Mouse (Mus musculus) T-cell, adult 2 months (primary cell): ENCODE results near the gene Prdm4.

ENCODE experiments used
- DNase-seq: peaks from one replicate; pipeline ENCODE4 v3.0.0; 2022; ENCODE audit warnings: low spot score

The Prdm4 gene

DNA sequence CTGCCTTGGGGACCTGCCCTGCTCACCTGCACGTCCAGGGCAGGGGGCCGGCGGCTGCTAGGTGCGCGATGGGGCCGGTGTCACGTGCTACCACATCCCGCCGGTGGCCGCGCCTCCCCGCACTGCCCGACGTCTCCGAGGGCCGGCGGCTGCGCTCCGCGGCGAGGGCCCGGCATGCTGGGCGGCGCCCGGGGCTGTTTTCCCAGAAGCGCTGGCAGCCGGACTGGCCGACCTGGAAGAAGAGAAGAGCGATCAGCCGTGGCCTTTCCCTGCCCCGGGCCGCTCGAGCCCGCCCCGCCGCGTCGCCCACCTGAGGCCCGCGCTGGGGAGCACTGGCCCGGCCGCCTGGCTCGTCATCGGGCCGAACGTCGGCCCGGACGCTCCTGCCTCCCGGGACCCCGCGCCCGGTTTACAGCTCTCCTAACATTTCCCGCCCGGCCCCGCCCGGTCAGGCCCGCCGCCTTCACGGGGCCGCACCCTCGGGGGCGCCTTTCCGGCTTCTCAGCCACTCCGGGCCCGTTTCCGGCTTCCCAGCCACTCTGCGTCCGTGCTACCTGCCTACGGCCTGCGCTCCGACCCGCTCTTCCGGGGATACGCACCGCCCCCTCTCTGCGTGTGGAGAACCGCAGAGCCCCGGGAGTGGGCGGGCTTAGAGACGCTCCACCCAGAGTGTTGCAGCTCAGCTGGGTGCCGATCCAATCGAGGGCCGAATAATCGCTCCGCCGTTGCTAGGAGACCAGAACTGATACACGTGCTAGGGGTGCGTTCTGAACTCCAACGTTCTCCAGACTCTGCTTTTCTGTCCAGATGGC lies at the start of gene Prdm4:
Gene Prdm4, minus strand, starts transcription at position 645 of the 812 bp plus-strand sequence.
- DNase-seq: peak; percentile 98

DNA sequence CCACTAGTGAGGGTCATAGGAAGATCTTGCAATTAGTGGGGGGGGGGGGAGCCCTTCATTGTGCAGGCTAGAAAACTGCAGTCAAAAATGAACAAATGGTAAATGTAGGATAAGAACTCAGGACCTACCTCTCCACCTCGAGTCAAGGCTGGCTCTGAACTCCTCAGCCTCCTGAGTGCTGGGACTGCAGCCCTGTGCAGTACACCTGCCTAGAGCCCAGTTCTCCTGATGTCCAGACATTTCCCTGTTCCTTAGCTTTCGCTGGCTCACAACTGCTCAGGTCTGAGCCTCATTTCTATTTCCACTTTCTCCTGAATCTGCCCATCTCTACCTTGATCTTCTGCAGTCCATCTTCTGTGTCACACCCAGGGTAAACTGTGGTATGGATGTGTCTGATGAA lies 49.5 kb upstream of the Prdm4 start:
- DNase-seq: no peak

DNA sequence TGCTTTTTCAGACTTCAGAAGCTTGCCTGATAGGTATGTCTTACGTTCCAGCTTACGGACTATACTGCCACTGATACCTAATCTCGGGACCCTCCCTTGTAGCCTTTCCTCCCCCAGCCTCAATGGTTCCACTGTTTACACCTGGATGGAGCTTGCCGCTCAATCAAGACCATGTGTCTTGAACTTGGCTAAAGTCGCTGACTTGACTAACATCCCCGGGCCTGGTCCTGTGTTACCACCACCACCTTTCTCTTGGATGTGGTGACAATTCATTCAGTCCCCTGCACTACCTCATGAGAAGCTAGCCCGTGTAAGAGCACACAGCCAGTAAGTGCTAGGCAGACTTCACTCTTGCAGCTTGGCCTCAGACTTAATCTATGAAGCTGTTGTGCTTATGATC lies 47.4 kb upstream of the Prdm4 start:
- no peak for DNase-seq

DNA sequence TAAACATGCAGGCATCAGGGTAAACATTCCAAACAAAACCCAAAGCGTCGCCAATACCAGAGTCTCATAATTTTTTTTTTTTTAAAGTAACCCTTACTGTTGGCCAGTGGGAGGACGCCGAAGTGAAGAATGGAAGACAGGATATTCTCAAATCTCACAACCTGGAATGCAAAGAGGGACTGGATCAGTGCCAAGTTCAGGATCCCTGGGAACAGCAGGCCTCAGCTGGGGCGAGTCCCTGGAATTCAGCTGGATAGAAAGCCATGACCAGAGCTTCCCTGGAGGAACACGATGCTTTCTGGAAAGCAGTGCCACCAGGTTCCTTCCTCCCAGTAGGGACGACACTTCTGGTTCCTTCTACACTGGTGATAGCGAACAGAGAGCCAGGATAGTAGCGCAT lies 46.0 kb upstream of the Prdm4 start:
- DNase-seq: no peak

DNA sequence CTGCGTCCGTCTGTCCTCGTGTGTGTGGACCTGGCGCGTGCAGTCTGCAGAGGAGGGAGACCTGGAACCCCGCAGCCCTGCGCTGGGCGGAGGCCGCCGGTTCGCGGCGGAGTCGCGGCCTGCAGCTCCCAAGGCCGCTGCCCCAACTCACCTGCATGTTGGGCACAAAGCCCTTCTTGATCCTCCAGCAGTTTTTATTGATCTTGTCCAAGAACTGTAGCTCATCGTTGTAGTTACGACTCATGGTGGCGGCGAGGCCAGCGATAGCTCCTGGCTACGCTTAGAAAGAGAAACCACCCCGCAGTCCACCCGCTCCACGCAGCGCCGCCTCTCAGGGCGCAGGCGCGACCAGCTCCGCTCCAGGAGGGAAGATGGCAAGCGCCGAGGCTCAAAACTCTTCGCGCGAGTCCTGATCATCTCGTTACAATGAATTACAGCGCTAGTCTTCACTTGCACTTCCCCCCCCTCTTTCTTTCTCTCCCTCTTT lies 40.6 kb upstream of the Prdm4 start, which contains the start of gene Rtcb:
Gene Rtcb, minus strand, starts transcription at position 360 of the 487 bp plus-strand sequence.
- peak; percentile 95 for DNase-seq

DNA sequence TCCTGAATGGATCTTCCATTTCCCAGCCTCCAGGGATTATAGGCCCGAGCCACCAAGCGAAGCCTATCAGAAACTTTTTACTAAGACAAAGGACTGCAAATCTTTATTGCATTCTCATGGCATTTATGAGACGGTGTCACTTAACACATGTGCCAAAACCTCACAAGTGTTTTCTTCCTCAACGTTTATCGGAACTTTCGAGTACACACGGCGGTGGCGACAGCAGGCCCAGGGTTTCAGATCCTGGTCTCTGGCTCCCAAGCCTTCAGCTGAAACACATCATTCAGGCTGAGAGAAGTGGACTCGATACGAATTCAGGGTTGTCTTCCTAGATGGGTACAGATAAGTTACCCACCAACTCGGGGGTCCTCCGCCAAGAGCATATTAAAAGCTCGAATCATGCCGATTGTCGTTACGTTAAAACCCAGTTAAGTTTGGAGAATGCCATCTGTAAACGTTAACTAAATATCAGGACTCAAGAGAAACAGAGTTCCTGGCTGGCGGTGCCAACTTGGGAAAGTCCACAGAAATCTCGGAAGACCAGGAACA lies 40.0 kb upstream of the Prdm4 start:
- DNase-seq: no peak

DNA sequence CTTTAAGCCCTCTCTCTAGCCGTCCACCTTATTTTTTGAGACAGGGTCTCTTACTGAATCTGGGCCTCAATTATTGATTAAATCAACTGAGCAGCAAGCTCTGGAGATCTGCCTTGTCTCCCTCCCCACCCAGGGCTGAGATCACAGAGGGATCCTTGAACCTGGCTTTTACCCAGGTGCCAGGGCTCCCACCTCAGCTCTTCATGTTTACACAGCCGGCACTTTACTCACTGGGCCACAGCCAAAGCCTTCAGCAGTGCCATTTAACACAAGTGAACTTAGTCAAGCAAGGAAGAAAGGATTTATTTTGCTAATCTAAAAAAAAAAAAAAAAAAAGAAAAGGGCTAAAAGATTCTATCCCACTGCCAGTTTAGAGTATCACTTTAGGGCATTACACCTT lies 37.5 kb upstream of the Prdm4 start:
- no peak for DNase-seq

DNA sequence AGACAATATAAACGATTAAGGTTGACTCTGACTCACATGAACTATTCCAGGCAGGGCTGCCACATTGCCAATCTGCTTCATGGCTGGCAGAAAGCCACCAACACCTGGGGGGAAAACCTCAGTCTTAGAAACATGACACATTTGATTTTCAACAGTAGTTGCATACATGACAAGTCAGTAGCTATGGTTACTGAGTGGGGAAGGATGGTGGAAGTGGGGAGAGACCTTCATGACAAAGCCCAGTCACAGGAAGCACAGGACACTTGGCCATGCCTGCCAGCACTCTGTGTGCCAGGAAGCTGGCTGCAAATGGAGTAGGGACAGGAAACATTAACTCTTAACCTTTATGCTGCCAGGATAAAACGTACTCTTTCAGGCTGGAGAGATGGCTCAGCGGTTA lies 36.5 kb upstream of the Prdm4 start:
- no peak for DNase-seq

DNA sequence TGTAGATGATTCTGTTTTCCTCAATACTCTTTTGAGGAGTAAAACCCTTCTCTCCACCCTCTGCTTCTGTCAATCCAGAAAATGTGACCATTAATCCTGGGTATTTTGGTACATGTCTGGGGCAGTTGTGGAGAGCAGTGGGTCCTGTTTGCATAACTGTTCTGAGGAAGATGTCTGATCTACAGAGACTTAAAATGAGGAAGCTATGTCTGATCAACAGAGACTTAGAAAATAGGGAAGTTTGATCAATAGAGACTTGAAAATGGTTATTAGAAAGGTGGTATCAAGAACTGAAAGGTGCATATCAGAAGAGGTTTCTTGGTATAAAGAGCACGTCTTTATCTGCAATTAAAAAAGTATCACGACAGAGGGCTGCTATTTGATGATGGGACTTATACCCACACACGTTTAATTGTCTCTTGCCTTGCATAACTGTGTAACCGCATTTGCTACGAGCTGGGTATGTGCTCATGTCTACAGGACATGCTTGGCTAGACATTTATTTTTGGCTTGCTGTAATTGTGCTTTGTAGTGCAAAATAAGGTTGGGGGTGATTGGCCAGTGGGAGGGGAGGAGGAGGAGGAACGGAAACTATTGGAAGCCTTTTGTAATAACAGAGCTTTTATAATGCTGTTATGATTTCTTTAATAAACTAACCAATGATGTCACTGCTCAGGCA lies 35.0 kb upstream of the Prdm4 start:
- DNase-seq: no peak

DNA sequence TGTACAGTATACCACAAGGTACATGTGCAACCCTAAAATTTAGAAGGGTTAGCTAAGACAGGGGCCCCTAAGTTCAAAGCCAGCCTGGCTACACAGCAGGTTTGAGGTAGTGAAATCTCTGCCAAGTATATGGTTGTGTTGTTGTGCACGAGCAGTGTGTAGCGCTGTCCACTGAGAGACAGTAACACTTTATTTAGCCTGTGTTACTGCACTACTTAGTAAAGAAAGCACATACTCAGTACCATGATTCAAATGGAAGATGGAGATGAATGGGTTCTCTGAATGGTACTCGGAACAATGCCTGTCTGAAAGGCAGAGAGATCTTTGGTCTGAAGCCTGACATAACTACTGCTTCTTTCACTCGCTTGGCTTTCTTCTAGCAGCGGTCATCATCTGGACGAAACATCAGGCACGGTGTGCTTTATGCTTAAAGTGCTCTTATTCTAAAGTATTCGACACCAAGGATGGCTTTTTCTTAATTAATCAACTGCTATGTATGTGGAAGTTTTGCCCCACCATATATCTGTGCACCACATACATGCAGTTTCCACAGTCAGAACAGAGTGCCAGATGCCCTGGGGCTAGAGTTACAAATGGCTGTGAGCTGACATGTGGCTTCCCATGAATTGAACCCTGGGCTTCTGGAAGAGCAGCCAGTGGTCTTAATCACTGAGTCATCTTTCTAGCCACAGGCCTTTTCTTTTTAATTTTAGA lies 31.7 kb upstream of the Prdm4 start:
- no peak for DNase-seq

DNA sequence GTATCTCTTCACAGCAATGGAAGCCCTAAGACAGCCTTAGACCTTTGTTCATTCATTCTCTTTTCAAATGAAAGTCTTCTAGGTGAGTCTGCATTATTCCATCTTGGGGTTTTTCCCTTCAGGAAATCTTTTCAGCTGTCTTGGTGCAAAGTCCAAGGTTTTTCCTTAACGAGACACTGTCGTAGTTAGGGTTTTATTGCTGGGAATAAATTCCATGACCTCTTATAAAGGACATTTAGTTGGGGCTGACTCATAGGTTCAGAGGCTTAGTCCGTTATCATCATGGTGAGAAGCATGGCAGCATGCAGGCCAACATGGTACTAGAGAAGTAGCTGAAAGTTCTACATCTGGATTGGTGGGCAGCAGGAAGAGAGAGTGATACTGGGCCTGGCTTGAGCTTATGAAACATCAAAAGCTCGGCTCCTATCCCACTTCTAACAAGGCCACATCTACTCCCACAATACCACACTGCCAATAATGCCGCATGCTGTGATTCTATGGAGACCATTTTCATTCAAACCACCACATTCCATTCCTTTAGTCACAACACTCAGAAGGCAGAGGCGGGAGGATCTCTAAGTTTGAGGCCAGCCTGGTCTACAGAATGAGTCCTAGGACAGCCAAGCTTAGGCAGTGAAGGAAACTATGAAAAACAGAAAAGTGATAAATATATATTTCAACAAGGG lies 19.5 kb upstream of the Prdm4 start:
- DNase-seq: no peak

DNA sequence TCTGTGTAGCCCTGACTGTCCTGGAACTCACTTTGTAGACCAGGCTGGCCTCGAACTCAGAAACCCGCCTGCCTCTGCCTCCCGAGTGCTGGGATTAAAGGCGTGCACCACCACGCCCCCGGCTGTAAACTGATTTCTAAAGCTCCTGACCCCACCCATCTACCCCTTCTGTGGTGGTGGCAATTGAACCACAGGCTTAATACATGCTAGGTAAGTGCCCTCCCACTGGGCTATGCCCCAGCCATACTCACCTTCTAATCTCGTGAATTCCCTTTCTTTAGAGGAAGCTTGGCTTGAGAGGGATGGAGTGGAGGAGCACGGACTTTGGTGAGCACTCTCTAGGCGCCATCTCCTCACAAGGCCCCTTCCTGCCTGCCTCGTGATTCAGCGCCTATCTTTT lies 13.0 kb upstream of the Prdm4 start:
- DNase-seq: no peak

DNA sequence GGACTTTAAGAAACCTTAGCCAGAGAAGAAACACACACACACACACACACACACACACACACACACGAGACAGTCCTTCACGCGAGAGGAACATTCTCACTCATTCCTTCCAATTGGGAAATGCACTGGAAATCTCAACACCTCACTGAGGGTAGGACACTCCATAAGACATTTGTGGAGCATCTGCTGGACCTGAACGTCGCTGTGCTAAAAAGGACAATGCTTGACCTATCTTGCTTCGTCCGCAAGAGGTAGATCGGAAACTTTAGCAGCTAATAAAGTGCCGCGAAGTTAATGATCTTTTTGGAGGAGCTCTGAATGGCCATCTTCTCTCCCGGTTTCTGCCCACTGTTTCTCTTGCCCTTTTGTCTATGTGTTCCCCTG lies 12.3 kb upstream of the Prdm4 start:
- no peak for DNase-seq

DNA sequence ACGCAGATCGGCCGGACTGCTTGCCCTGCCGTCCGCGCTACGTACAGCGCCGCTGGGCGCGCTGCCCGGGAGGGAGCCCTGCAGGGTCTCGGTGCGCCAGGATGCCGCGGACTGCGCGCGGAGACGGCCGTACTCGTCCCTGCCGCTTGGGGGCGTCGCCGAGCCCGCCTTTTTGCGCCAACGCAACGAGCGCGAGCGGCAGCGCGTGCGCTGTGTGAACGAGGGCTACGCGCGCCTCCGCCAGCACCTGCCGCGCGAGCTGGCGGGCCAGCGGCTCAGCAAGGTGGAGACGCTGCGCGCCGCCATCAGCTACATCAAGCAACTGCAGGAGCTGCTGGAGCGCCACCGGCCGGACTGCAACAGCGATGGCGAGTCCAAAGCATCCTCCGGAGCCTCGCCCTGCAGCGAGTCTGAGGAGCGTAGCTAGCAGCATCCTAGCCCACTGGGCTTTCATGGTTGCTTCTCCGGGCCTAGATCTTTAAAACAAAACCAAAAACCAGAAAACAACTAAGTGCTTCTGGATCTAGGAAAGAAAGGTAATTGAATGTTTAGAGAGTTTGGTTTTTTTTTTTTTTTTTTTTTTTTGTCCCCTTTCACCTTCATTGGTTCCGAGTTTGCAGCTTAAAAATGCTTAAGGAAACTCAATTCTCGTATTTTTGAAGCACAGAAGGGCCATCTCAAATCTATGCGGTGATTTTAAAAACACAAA lies 11.7 kb upstream of the Prdm4 start:
- peak; percentile 86 for DNase-seq

DNA sequence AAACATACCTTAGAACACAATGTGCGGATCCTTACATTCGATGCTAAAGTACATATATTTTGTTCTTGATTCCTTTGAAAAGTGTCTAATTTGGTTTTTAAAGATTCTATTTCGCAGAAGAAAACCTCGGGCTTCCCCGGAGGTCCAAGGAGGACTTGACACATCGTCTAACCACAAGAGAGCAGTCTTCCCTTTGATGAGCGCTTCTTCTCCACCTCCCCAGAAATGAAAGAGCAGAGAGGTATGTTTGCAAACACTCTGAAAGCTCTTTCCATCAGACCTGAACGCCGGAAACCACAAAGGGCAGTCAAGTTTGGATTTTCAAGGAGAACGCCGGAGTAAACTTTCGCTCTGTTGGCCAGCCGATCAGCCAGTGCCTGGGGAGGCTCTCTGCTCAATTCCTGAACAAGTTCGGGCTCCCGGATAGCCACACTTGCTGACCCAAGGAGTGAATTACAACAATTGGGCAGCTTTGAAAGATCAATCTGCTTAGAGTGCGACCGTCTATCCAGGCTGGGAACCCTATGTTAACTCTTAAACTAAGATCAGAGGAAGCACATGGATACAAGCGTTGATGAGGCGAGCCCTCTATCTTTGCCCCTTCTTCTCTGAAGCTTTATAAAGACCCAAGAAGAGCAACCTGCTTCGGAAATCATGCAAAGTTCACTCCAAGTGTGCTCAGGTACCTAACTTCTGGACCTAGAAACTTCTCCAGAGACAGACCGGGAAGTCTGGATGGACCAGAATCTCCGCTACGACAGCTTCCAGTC lies 10.9 kb upstream of the Prdm4 start, which contains the start of gene Ascl4:
Gene Ascl4, plus strand, starts transcription at position 6 of the 770 bp plus-strand sequence.
- peak; percentile 46 for DNase-seq

DNA sequence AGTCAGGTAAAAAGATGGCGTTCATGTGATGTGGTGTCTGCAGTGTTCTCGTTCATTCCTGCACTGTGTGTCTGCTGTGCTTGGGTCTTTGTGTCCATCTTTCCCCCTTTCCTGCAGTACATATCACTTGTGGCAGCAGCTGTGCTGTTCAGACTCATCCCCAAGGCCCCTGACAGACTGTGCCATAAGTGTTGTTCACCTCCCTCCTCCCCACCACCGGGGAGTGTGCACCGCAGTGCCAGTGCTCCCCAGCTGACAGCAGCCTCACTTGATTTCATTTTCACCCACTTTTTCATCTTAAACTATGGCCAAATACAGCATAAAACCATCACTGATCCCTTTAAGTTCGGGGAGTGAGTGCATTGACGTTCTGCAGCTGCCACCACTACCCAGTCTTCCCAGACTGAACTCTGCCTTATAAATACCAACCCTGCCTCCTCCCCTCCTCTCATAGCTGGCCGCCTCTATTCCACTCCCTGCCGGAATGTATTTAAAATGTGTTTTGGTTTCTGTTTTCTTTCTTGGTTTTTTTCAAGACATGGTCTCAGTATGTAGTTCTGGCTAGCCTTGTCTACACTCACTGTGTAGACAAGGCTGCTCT lies 37.0 kb downstream of the Prdm4 start:
- DNase-seq: no peak

DNA sequence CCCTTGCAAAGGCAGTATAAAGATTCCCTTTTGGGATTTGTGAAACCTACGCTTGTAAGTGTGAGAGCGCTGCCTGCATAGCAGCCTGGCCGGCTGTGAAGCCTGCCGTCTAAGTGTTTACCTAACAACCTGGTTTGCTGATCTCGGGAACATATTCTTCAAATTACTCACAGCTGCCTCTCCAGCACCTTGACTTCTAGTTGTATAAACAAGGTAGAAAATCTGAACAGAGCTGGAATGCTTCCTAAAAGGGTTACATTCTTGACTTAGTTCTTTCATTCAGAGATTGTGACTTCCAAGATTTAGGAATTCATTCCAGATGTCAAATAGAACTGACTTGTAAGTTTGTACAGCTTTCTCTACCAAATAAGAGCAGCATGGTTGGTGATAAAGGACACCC lies 41.1 kb downstream of the Prdm4 start:
- DNase-seq: no peak

DNA sequence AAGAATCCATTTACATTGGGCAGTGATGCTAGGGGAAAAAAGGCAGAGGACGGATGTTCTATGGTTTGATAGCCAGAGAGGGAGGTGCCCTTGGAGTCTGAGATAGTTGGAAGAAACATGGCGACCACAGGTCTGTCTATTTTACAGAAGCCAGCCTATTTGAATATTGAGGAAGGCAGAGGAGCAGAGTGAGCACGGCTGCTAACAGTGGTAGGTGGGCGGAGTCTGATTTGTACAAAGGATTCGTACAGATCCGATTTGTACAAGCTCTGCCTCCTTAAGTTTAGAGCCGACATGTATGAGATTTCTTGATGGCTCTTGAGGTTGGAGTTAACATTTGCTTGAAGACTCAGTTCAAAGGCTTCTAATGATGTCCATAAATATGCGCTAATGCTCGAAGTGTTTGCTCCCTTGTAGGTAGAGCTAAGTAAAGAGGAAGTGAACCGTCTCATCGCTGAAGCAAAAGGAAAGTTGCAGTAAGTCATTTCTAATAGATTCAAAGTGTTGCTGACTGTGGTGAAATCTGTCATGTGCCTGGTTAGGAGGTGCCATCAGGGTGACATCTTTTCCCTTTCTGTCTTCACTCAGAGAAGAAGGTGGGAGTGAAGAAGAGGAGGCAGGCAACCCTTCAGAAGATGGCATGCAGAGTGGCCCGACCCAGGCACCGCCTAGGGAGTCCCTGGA lies 42.9 kb downstream of the Prdm4 start:
- no peak for DNase-seq

DNA sequence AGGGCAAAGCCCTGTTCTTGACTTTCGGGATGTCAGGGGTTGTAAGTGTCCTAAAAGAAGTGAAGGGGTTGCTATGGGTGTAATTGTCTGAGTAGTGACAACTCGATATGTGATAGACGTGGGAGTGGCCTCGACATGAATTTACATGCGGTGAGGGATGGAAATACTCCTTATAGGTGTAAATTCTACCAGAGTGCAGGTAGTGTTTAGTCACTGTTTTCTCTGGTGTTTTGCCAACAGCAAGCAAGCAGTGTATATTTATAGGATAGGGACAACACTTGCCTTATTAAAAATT lies 44.5 kb downstream of the Prdm4 start:
- DNase-seq: no peak
